Mouse (Mus musculus): ENCODE measurements around the gene Igsf21.

DNA sequence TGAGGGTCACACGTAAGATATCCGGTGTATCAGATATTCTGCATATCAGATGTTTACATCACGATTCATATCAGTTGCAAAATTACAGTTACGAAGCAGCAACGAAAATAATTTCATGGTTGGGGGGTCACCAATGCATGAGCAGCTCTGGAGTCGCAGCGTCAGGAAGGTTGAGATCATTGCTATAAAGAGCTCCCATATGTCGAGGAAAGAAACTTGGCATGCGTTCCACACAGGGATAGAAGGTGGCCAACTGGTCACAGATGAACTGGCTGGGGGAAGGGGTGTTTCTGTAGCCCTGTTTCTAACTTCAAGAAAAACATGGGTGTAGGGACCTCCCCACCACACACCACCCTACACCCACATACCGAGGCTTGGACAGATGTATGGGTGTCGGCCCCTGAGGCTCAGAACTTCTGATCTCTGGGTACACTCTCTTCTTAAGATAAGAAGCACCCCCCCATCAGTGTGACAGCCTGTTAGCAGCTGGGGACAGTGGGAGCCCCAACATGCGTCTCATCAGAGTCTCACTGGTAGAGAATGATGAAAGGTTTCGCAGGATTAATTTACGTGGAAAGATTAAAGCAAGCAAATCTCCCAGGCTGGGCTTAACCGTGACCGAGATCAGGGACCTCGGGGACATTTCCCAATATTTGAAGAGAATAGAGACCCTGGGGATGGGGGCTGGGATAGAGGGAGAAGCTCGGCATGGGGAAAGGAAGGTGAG lies 54.1 kb downstream of the Igsf21 start:
- TF ChIP-seq CTCF (IDR thresholded peaks at IDR 0.05; ENCODE audit: low read depth) (no peak), EP300 (IDR thresholded peaks at IDR 0.05; ENCODE audit: low read depth) (no peak)
